Mouse (Mus musculus): ENCODE data around the gene Patj.

DNA sequence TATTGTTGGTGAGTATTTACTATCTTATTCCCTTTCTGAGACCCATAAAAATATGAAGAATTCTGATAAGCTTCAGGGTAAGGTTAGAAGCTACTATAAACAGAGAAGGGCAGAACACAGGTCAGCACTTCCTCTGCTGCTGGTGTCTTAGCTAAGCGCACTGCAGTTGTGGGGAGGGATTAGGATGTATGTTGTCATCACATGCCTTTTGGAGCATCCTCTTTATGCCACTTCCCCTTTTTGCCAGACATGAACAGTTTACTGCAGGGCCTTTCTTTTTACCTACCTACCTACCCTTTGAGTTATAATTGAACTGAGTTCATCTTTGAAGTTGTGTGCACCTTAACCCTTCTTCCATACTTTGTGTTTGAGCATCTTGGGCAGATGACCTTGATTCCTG, 69.9 kb downstream of the Patj start:
- TF ChIP-seq POLR2A (IDR thresholded peaks at IDR 0.05; ENCODE audit: borderline replicate concordance, extremely low read depth, insufficient read depth, insufficient read length, poor library complexity, severe bottlenecking), result no peak
- no peak for TF ChIP-seq CTCF (IDR thresholded peaks at IDR 0.05; ENCODE audit: borderline replicate concordance, extremely low read depth, insufficient read depth, insufficient read length)

Measured in brain, embryonic 14.5 days (tissue).